Mouse (Mus musculus): ENCODE data around the gene Cpt2. TPM values are rescaled to one million over a fixed set of nuclear protein-coding genes. Genes with fewer than 3 reads are reported as not detected.

Cpt2 gene
- total and polyA plus RNA-seq, 3 experiments = 10.8 to 14.1 (median 13.5) TPM

DNA sequence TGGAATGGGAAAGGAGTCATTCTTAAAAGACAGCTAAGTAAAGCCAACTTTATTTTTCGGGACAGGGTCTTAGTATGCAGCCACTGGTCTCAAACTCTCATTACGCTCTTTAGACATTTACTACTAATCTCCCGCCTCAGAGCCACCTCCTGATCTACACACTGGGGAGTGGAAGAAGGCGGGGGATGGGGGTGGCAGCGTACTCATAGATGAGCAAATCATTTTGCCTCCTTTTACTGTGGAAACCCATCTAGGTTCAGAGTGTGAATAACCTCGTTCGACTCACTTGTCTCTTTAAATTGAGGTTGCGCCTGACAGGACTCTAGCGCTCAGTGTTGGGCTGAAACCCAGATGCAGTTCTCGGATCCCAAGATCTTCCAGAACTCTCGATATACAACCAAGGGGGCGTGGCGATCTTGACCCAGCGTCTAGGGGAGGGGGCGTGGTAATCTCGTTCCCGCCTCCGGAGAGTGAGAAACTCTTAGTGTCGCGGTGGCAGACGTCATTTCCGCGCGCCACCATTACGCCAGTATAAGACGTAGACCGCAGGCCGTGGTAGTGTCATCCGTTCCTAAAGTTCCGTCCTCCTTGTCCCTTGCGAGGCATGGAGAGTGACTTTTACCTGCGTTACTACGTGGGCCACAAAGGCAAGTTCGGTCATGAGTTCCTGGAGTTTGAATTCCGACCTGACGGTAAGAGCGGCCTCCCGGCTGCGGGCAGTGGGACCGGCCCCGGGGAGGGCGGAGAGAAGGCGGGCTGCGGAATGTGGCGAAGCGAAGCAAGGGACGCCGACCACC lies 44.0 kb downstream of the Cpt2 start, which contains the start of gene Magoh (continued):
- TF ChIP-seq MEF2A (IDR thresholded peaks at IDR 0.05; ENCODE audit: borderline replicate concordance, low read depth, low read length) = no peak; the same call in 1 of the 2 replicates
- TF ChIP-seq ELF1 (IDR thresholded peaks at IDR 0.05; ENCODE audit: low read depth, low read length) = peak; percentile 81
- peak; percentile 91 for TF ChIP-seq HCFC1 (IDR thresholded peaks at IDR 0.05; ENCODE audit: low read depth, low read length)
- TF ChIP-seq MAFK (IDR thresholded peaks at IDR 0.05; ENCODE audit: insufficient replicate concordance, low read length) = no peak
- TF ChIP-seq MAX (IDR thresholded peaks at IDR 0.05; ENCODE audit: low read length) = no peak; the same call in 1 of the 2 replicates
- TF ChIP-seq UBTF (IDR thresholded peaks at IDR 0.05; ENCODE audit: low read depth, low read length) = no peak
- peak; percentile 78 for TF ChIP-seq ZMIZ1 (IDR thresholded peaks at IDR 0.05; ENCODE audit: low read depth, low read length)
- TF ChIP-seq PAX5 (IDR thresholded peaks at IDR 0.05; ENCODE audit: low read length) = no peak
- no peak for TF ChIP-seq USF1 (IDR thresholded peaks at IDR 0.05; ENCODE audit: low read depth, low read length)
- TF ChIP-seq CHD1 (IDR thresholded peaks at IDR 0.05; ENCODE audit: low read depth, low read length) = no peak

DNA sequence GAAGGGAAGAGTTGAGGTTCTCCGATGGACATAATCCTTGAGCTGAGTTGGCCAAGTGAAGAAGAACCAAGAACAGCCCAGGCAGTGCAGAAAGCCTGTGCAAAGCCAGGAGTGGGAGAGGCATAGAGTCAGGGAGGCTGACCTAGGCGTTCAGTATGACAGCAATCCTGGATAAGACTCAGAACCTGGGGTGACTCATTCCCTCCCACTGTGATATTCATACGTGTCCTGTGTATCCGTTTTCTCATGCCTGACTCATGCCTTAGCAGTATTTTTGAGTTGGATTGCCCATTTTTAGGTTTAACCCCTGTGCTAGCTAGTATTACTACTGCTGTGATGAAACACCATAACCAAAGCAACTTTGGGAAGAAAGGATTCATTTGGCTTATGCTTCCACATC lies 58.5 kb downstream of the Cpt2 start:
- in situ Hi-C loops (cut with MboI; ENCODE audit: low pct_ligation_motif_present, low pct_unique_long_range_greater_than_20kb, low sequenced_read_pairs) = no loop called here
- DNase-seq (ENCODE audit: extremely low read depth) = no peak
- H3K27ac ChIP-seq (ENCODE audit: insufficient read depth, low read depth) = no peak overlapping the region
- H3K9ac ChIP-seq (ENCODE audit: insufficient read depth, low read depth) = no peak overlapping the region
- no peaks in the 10 kb centered on the region for H3K27me3 ChIP-seq (replicated peaks)
- H3K4me2 ChIP-seq (ENCODE audit: insufficient read depth, low read depth, poor library complexity, severe bottlenecking) = no peak overlapping the region
- H3K36me3 ChIP-seq (replicated peaks in 1 of 2; ENCODE audit: control insufficient read depth in 1 of 2, insufficient read depth in 1 of 2, low read length in 1 of 2) = peaks cover 19 to 75% of the 10 kb centered on the region in 2 experiments
- no peaks in the 10 kb centered on the region for H3K79me2 ChIP-seq (replicated peaks; ENCODE audit: control insufficient read depth, extremely low read depth, insufficient read depth, poor library complexity, severe bottlenecking)
- no peak overlapping the region for H3K4me3 ChIP-seq (replicated peaks in 1 of 3; ENCODE audit: low read depth in 2 of 3, low read length in 2 of 3, poor library complexity in 1 of 3)
- no peaks in the 10 kb centered on the region for H3K9me3 ChIP-seq (replicated peaks; ENCODE audit: low read length)
- no peak for TF ChIP-seq CTCF (conservative IDR thresholded peaks at IDR 0.05 in 1 of 2, IDR thresholded peaks at IDR 0.05 in 1 of 2; ENCODE audit: low read depth in 2 of 2, low read length in 2 of 2)
- TF ChIP-seq EP300 (IDR thresholded peaks at IDR 0.05; ENCODE audit: low read length) = no peak
- no peak for TF ChIP-seq SIN3A (IDR thresholded peaks at IDR 0.05; ENCODE audit: low read length)
- TF ChIP-seq ETS1 (conservative IDR thresholded peaks at IDR 0.05; ENCODE audit: low read depth, low read length) = no peak
- no peak for TF ChIP-seq GABPA (IDR thresholded peaks at IDR 0.05; ENCODE audit: insufficient replicate concordance, low read depth, low read length)
- no peak for TF ChIP-seq TCF12 (IDR thresholded peaks at IDR 0.05; ENCODE audit: low read depth, low read length)
- TF ChIP-seq JUND (conservative IDR thresholded peaks at IDR 0.05; ENCODE audit: low read depth, low read length) = no peak
- TF ChIP-seq MAZ (IDR thresholded peaks at IDR 0.05; ENCODE audit: low read depth, low read length) = no peak
- TF ChIP-seq E2F4 (IDR thresholded peaks at IDR 0.05; ENCODE audit: insufficient replicate concordance, low read depth, low read length) = no peak
- dilution Hi-C loops (cut with MboI; ENCODE audit: extremely low pct_ligation_motif_present, extremely low pct_unique_long_range_greater_than_20kb, low sequenced_read_pairs) = no loop called here
- no peaks in the 10 kb centered on the region for H3K4me1 ChIP-seq (ENCODE audit: control insufficient read depth in 1 of 2, insufficient read depth in 2 of 2)

Measured in CH12.LX (cell line).